Mouse (Mus musculus) heart, postnatal 14 days (tissue): ENCODE measurements around the gene Arhgap17. TPM values are rescaled to one million over a fixed set of nuclear protein-coding genes. Genes with fewer than 3 reads are reported as not detected.
A peak's percentile ranks its signal among the peaks of the same experiment; 100 is the strongest.

Experiments
- DNase-seq, 2 experiments: peaks; one replicate each; pipeline ENCODE4 v3.0.0; 2021 to 2022
- intact Hi-C: fragments of 180-260 bp; cut with DNase I; formaldehyde crosslinking; loops from one replicate; pipeline ENCODE4 v1.15.1; 2025
- total RNA-seq, 2 experiments: library from RNA; stranded (reverse); gene quantifications; 2 replicates each; pipeline ENCODE4 v1.2.3; 2021

The Arhgap17 gene
- total RNA-seq, 2 experiments from 2014 or later = 17.6 to 25.0 TPM

GRCm38 (mm10) chr7:123346631-123347290 lies 23.0 kb downstream of the Arhgap17 start:
- intact Hi-C loops = no loop called here
- no peak for DNase-seq

- intact Hi-C loops = no loop called here
- no peak for DNase-seq
Measured at GRCm38 (mm10) chr7:123345041-123345544, 24.6 kb downstream of the Arhgap17 start.

- intact Hi-C loops = no loop called here
- DNase-seq = no peak
Measured at GRCm38 (mm10) chr7:123344079-123344780, 25.5 kb downstream of the Arhgap17 start.

- intact Hi-C loops = no loop called here
- DNase-seq = peak; percentile 32 to 44
Measured at GRCm38 (mm10) chr7:123341896-123342295, 27.8 kb downstream of the Arhgap17 start.

- intact Hi-C loops = no loop called here
Measured at GRCm38 (mm10) chr7:123338351-123338750, 31.4 kb downstream of the Arhgap17 start.

GRCm38 (mm10) chr7:123336322-123336721 lies 33.4 kb downstream of the Arhgap17 start:
- intact Hi-C loops = no loop called here

More at GRCm38 (mm10) chr7:123338351-123338750, 31.4 kb downstream of the Arhgap17 start:
- no peak for DNase-seq

GRCm38 (mm10) chr7:123330506-123330905 lies 39.2 kb downstream of the Arhgap17 start:
- intact Hi-C loops = loop anchor here (5.0 kb wide), 1 partner anchor 37 kb away; the partner anchor contains the start of genes Arhgap17 and Lcmt1
- no peak for DNase-seq

More at GRCm38 (mm10) chr7:123336322-123336721, 33.4 kb downstream of the Arhgap17 start:
- no peak for DNase-seq

GRCm38 (mm10) chr7:123327909-123328308 lies 41.8 kb downstream of the Arhgap17 start:
- intact Hi-C loops = no loop called here

GRCm38 (mm10) chr7:123326901-123327300 lies 42.8 kb downstream of the Arhgap17 start:
- no peak for DNase-seq
- intact Hi-C loops = no loop called here

More at GRCm38 (mm10) chr7:123327909-123328308, 41.8 kb downstream of the Arhgap17 start:
- DNase-seq = no peak

- intact Hi-C loops = no loop called here
- DNase-seq = no peak
Measured at GRCm38 (mm10) chr7:123326062-123326461, 43.7 kb downstream of the Arhgap17 start.

GRCm38 (mm10) chr7:123324105-123324504 lies 45.6 kb downstream of the Arhgap17 start:
- intact Hi-C loops = no loop called here
- DNase-seq = no peak

GRCm38 (mm10) chr7:123323388-123323787 lies 46.3 kb downstream of the Arhgap17 start:
- DNase-seq = peak; percentile 50 to 69
- intact Hi-C loops = no loop called here

GRCm38 (mm10) chr7:123322452-123323121 lies 47.1 kb downstream of the Arhgap17 start:
- intact Hi-C loops = no loop called here
- no peak for DNase-seq

GRCm38 (mm10) chr7:123312738-123313137 lies 57.0 kb downstream of the Arhgap17 start:
- no peak for DNase-seq
- intact Hi-C loops = no loop called here

GRCm38 (mm10) chr7:123311836-123312235 lies 57.9 kb downstream of the Arhgap17 start:
- DNase-seq = no peak
- intact Hi-C loops = no loop called here

- DNase-seq = no peak
- intact Hi-C loops = no loop called here
Measured at GRCm38 (mm10) chr7:123307887-123308558, 61.7 kb downstream of the Arhgap17 start.

- intact Hi-C loops = no loop called here
- DNase-seq = no peak
Measured at GRCm38 (mm10) chr7:123307236-123307635, 62.5 kb downstream of the Arhgap17 start.

GRCm38 (mm10) chr7:123305397-123305796 lies 64.3 kb downstream of the Arhgap17 start:
- intact Hi-C loops = no loop called here
- DNase-seq = no peak

GRCm38 (mm10) chr7:123300258-123300657 lies 69.5 kb downstream of the Arhgap17 start:
- intact Hi-C loops = no loop called here
- DNase-seq = no peak

GRCm38 (mm10) chr7:123298225-123298624 lies 71.5 kb downstream of the Arhgap17 start:
- intact Hi-C loops = loop anchor here (5.0 kb wide), 1 partner anchor 169 kb away; no protein-coding TSS in a partner anchor
- DNase-seq = peak; percentile 50 to 65
